Mouse (Mus musculus) ovary, adult 18-20 months (tissue): ENCODE data around the gene Zfp750.

ENCODE experiments used
- DNase-seq: peaks from one replicate; pipeline ENCODE4 v3.0.0; 2022; ENCODE audit warnings: low spot score, mixed read lengths

Gene Zfp750

DNA sequence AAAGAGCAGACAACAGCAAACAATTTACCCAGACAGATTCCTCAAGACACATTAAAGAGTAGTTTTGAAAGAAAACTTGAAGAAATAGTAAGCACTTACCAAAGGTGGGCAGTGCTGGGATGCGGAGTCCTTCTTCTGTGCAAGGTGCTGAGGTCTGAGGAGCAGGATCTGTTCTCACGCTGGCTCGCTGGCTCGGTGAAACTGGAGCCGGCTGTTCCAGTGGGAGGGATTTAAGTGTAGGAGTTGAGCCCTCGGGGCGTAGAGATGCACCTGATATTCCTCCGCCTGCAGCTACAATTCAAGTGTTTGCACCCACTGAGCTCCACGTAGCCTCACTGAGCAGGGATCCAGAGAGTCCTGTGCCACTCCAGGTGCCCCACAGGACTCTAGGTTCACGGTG is at the start of gene Zfp750:
Gene Zfp750, minus strand, starts transcription at position 203 of the 400 bp plus-strand sequence.
- DNase-seq = no peak

DNA sequence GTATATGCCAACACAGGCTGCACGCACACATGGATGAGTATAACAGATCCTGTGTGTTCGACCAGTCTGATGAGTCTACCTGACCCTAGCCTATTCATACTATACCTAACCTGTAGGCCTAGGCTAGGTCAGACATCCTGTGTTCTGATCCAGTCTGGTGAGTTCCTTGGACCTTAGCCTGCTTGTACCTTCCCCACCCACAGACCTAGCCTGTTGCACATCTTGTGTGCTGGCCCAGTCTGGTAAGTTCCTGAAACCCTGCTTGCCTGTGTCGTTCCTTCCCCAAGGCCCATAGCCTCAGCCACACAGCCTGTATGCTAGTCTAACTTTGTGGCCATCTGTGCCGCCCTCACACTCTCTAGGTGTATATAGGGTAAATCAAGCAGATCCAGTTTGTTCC is 45.1 kb upstream of the Zfp750 start:
- no peak for DNase-seq

DNA sequence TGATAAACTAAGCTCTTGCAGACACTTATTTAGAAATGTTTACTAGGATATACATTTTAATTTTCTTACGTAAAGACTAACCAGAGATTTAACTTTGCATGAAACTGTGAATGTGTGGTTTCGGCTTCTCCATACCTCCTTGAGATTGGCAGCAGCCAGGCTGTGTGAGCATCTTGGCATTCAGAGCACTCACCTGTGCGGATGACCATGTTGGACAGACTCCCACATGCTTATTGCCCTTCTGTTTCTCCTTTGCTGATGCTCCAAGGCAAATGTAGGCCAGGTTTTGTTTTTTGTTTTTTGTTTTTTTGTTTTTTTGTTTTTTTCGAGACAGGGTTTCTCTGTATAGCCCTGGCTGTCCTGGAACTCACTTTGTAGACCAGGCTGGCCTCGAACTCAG is 44.2 kb upstream of the Zfp750 start:
- DNase-seq = no peak

DNA sequence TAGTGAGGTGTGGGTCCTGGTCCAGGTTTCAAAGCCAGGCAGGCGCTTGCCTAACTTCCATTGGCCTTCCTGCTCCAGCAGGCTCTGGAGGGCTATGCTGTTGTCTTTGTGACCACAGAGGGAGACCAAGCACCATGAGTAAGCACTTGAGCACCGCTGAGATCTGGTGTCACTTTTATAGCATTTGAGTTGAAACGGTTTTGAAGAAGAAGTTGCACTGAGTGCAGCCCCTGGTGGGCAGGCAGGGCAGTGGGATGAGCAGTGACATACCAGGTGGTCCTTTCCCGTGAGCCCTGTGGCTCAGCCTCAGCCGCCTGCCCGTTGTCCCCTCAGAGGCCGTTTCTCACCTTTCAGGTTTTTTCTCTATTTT is 41.1 kb upstream of the Zfp750 start:
- DNase-seq = no peak

DNA sequence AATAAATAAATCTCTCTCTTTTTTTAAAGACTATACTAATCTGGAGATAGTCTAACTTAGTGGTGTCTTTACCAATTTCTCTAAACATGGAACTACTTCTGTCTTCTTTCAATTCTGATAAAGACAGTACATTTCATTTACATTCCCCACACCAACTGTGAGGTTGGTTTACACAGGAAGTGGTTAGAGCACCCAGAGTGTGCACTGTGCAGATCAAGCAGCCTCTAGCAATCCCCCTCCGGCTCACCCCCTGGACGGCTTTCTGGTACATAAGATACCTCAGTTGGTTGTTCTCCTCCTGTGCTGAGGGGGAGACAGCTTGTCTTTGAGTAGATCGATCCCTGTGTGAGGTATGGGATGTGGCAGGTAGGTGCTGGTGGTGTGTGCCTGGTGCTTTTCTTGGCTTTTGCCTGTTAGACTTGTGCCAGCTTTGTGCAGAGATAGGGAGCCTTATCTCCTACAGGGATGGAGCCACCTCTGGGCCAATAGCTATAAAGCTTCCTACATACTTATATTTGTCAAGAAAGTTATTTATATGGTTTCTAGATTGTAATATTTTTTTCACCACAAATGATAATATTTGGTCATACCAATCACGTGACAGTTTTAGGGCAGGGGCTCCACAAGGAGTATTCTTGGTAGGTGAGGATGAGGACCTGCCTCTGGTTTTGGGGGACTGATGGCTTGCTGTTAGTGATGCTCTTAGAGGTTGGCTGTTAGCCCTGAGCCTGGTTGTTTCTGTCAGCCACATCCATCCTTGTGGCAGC is 40.6 kb upstream of the Zfp750 start:
- DNase-seq = no peak

DNA sequence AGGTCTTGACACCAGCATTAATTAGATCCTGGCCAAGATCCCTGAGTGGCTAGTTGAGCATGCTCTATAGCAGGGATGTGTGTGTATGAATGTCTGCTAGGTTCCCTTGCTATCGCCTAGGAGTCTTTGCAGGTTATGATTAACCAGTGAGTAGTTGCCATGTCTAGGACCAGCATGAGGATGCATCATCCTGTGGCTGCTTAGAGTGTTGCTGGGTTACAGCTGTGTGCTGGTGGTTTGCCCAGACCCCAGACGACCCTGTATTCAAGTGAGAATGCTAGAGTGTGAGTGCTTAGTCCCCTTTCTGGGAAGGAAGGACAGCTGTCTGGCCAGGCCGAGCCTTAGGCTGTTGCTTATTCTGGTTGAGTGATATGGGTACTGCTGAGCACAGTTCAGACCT is 39.4 kb upstream of the Zfp750 start:
- DNase-seq = no peak

GRCm38 (mm10) chr11:121557946-121558345 is 38.8 kb upstream of the Zfp750 start:
- DNase-seq = no peak

- DNase-seq = no peak
Measured at GRCm38 (mm10) chr11:121556727-121557126, 37.6 kb upstream of the Zfp750 start.

- DNase-seq = no peak
Measured at GRCm38 (mm10) chr11:121553458-121553857, 34.3 kb upstream of the Zfp750 start.

GRCm38 (mm10) chr11:121552846-121553457 is 33.8 kb upstream of the Zfp750 start:
- no peak for DNase-seq

DNA sequence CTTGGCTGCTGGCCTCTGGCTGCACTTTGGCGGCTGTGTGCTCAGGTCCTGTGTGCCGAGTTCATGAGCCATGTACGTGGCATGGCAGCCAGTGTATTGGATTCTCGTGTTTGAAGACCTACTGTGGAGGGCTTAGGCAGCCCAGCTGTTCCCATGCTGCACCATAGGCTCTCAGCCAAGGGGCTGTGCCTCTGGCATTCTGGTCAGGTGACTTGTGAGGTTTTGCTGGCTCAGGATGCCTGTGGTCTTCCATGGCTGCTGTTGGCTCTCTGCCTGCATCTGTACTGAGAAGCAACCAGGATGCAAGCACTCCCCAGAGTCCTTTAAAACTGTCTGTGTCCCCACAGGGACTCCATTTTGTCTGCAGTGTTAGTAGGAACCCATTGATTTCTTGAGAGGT is 33.0 kb upstream of the Zfp750 start:
- DNase-seq = no peak

GRCm38 (mm10) chr11:121551206-121551799 is 32.2 kb upstream of the Zfp750 start:
- DNase-seq = no peak

- DNase-seq = no peak
Measured at GRCm38 (mm10) chr11:121549843-121550647, 30.9 kb upstream of the Zfp750 start.

GRCm38 (mm10) chr11:121548996-121549842 is 30.1 kb upstream of the Zfp750 start:
- DNase-seq = no peak

DNA sequence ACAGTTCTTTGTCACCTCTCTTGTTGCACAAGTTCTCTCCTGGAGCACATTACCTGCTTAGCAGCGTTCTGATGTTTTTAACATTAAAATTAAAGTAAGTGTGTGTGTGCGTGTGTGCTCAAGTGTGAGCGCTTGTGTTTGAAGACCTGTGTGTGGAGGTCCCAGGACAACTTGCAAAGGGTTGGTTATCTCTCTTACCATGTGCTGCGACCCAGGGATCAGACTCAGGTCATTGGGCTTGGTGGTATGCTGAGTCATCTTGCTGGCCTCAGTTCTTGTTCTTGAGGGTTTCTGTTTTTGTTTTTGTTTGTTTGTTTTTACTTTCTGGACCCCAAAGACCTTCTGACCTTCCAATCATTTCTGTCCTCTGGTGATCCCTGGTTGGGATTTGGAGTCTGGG is 28.8 kb upstream of the Zfp750 start:
- no peak for DNase-seq

DNA sequence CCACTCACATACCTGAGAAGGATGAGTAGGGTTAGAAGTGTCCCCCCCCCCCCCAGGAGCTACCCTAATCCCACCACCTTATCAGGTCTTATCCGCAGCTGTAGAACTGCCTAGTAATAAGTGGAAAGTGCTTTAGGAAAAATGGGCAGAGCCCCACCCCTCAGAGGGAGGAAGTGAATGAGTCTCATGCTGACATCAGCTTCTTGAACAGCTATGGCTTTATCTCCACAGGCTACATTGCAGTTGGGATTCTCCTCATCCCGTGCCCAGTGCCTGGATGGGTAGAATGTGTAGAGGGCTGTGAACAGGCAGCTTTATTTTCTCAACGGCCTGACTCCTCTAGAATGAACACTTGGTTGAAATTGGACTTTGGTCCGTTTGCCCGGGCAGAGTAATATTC is 28.1 kb upstream of the Zfp750 start:
- DNase-seq = no peak

- DNase-seq = no peak
Measured at GRCm38 (mm10) chr11:121545398-121546034, 26.4 kb upstream of the Zfp750 start.

DNA sequence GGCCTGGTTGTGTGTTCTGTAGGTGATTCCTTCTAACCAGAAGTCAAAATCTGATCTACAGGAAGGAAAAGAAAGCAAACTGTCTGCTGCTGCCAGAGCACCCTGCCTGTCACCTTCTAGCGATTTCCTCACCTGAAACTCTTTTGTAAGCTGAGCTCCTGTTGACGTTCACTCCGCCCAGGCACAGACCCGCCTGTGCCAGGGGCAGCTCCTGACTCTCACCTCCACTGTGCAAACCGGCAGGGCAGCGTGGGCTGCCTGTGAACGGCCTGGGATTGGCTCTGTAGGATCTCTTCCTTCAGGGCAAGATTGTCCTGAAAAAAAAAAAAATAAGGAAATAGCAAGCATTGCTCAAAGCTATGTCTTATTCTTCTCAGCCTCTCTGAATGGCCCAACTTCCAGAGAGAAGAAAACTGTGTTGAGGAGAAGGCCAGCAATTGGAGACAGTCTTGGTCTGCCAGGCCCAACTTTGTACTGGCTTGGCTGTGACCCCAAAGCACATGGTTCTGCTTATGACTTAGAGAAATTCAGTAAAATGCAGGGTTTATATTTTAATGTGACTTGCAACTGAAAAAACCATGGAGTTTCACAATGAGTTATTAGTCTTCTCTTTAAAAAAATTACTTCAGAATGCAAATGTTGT is 25.7 kb upstream of the Zfp750 start:
- no peak for DNase-seq

DNA sequence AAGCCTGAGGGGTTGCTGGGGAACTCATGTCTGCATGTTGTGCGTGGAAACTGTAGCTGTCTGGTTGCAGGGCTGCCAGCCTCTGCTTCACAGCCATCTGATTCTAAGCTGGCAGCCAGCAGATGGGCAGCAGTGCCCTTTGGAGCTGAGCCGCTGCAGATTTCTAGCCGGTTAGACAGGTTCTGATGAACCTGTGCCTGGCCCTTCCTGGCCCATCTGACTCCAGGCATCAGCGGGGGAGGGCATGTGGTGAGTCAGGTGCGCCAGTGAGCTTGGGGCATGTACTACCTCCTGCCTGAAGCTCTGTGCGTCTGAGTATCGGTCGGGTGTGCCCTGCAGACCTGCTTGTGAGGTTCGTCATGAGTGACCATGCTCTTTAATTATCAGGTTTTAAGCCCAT is 24.8 kb upstream of the Zfp750 start:
- peak; percentile 45 for DNase-seq

GRCm38 (mm10) chr11:121543287-121543856 is 24.2 kb upstream of the Zfp750 start:
- no peak for DNase-seq
